Comparison of ENCODE assay signal across 10 mouse cellular contexts in the genomic region with DNA sequence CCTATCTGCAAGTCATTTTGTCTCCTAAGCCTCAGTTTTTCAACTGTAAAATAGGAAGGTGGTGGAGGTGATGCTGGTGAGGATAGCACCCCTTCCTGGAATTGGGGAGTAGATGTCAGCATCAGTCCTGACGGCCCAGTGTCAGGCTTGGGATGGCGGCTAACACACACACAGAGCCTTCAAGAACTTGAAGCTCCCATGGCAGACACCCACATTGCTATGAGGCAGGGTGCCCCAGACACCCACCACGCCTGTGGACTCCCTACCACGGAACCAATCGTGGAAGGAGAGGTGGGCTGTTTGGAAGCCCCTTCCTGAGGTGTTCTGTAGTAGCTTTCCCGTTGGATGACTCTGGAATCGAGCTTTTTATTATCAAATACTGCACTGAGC. TPM values are rescaled to one million over a fixed set of nuclear protein-coding genes. Genes with fewer than 3 reads are reported as not detected.
DNase-seq lines count a peak whose midpoint lies in the region; ATAC-seq and TF ChIP-seq lines count a peak whose summit lies in the region.
"Had no signal": no experiment of that assay in that cellular context is flagged by ENCODE, and none has a peak within 500 bp of the region (broad histone marks: within the 10 kb centered on the region; RNA-seq: fewer than 3 reads in every experiment).

No protein-coding gene starts in this region.

- no peak overlapping the region for H3K27ac ChIP-seq in heart, embryonic 11.5 days (ENCODE audit: low read depth, low read length)
- no peak overlapping the region for H3K27ac ChIP-seq in ES-Bruce4 (ENCODE audit: insufficient read depth, low read length)
- peak overlapping the region; percentile 85 for H3K27ac ChIP-seq in hindbrain, embryonic 10.5 days
- no peak overlapping the region for H3K27ac ChIP-seq in liver, embryonic 16.5 days (ENCODE audit: low read length)

- TF ChIP-seq EP300 in ES-Bruce4 (IDR thresholded peaks at IDR 0.05; ENCODE audit: insufficient read depth, low read depth, low read length): no peak

- H3K4me1 ChIP-seq in heart, embryonic 11.5 days (ENCODE audit: control insufficient read depth, insufficient read depth, low read length): peaks cover 3% of the 10 kb centered on the region; the same call in 1 of the 2 replicates
- H3K4me1 ChIP-seq in ES-Bruce4 (ENCODE audit: control insufficient read depth, insufficient read depth, low read length): no peaks in the 10 kb centered on the region
- peaks cover 49% of the 10 kb centered on the region for H3K4me1 ChIP-seq in hindbrain, embryonic 10.5 days (replicated peaks)
- H3K4me1 ChIP-seq in liver, embryonic 16.5 days (ENCODE audit: control insufficient read depth, low read depth, low read length): no peaks in the 10 kb centered on the region; the same call in 1 of the 2 replicates

- peak overlapping the region; percentile 35 for H3K4me3 ChIP-seq in heart, embryonic 11.5 days (ENCODE audit: low read depth, low read length)
- peak overlapping the region; percentile 43 for H3K4me3 ChIP-seq in ES-Bruce4 (ENCODE audit: low read depth, low read length)
- peak overlapping the region; percentile 58 for H3K4me3 ChIP-seq in hindbrain, embryonic 10.5 days
- H3K4me3 ChIP-seq in liver, embryonic 16.5 days (ENCODE audit: low read depth, low read length): peak overlapping the region; percentile 29

- H3K4me2 ChIP-seq in heart, embryonic 11.5 days: peak overlapping the region; percentile 70
- peak overlapping the region; percentile 55 for H3K4me2 ChIP-seq in liver, embryonic 16.5 days (ENCODE audit: low read depth, low read length)

- H3K9me3 ChIP-seq in heart, embryonic 11.5 days (replicated peaks; ENCODE audit: control insufficient read depth, low read length): no peaks in the 10 kb centered on the region
- no peaks in the 10 kb centered on the region for H3K9me3 ChIP-seq in ES-Bruce4 (replicated peaks; ENCODE audit: control insufficient read depth, insufficient read depth, low read length, poor library complexity, severe bottlenecking)
- no peaks in the 10 kb centered on the region for H3K9me3 ChIP-seq in hindbrain, embryonic 10.5 days
- H3K9me3 ChIP-seq in liver, embryonic 16.5 days (replicated peaks; ENCODE audit: control insufficient read depth, low read length): no peaks in the 10 kb centered on the region

- H3K9ac ChIP-seq in heart, embryonic 11.5 days (ENCODE audit: low read depth, low read length): peak overlapping the region; percentile 25; the same call in 1 of the 2 replicates
- no peak overlapping the region for H3K9ac ChIP-seq in ES-Bruce4 (ENCODE audit: low read depth, poor library complexity, severe bottlenecking)
- no peak overlapping the region for H3K9ac ChIP-seq in liver, embryonic 16.5 days (ENCODE audit: low read depth, low read length)

- DNase-seq in heart, postnatal 4 days: no peak
- DNase-seq in hindbrain, embryonic 10.5 days (ENCODE audit: low spot score): no peak
- no peak for DNase-seq in T-cell, adult 2 months (ENCODE audit: low spot score)
- DNase-seq in urinary bladder, postnatal 4 days (ENCODE audit: low spot score in 2 of 2): no peak
- DNase-seq in embryo, embryonic 11 days: no peak

- no peak for TF ChIP-seq POLR2A in ES-Bruce4 (IDR thresholded peaks at IDR 0.05; ENCODE audit: insufficient read depth, low read length)

- no peak for ATAC-seq in heart, embryonic 11.5 days (replicated peaks; ENCODE audit: insufficient number of reproducible peaks, low FRiP score, low TSS enrichment)
- no peak for ATAC-seq in liver, embryonic 16.5 days (ENCODE audit: low read depth)

- 34% methylated on average over 7 of the region's 7 CpGs for WGBS in heart, embryonic 11.5 days (ENCODE audit: insufficient replicate concordance)
- WGBS in hindbrain, embryonic 10.5 days: 32% methylated on average over 7 of the region's 7 CpGs
- WGBS in liver, embryonic 16.5 days (ENCODE audit: insufficient replicate concordance): 22% methylated on average over 7 of the region's 7 CpGs

- TF ChIP-seq CTCF in ES-Bruce4 (IDR thresholded peaks at IDR 0.05; ENCODE audit: low read depth, low read length): no peak

- peaks cover 16% of the 10 kb centered on the region for H3K27me3 ChIP-seq in heart, embryonic 11.5 days (ENCODE audit: control insufficient read depth, insufficient read depth, low read length)
- H3K27me3 ChIP-seq in ES-Bruce4 (ENCODE audit: control insufficient read depth, insufficient read depth, low read length, poor library complexity, severe bottlenecking): no peaks in the 10 kb centered on the region
- peaks cover 18% of the 10 kb centered on the region for H3K27me3 ChIP-seq in hindbrain, embryonic 10.5 days (ENCODE audit: insufficient read depth, poor library complexity, severe bottlenecking)
- peaks cover 12% of the 10 kb centered on the region for H3K27me3 ChIP-seq in liver, embryonic 16.5 days (ENCODE audit: control insufficient read depth, insufficient read depth, low read depth, low read length)

- H3K36me3 ChIP-seq in heart, embryonic 11.5 days (ENCODE audit: control insufficient read depth, insufficient read depth, low read length): no peaks in the 10 kb centered on the region
- H3K36me3 ChIP-seq in ES-Bruce4 (ENCODE audit: control insufficient read depth, insufficient read depth, low read length, poor library complexity, severe bottlenecking): no peaks in the 10 kb centered on the region
- no peaks in the 10 kb centered on the region for H3K36me3 ChIP-seq in hindbrain, embryonic 10.5 days
- H3K36me3 ChIP-seq in liver, embryonic 16.5 days (ENCODE audit: control insufficient read depth, insufficient read depth): no peaks in the 10 kb centered on the region

RNA-seq across cellular contexts. Expression of a gene that starts 0.5 kb away (rescaled TPM):
- polyA plus RNA-seq in heart, embryonic 11.5 days (2014; fragmentation: Nextera tagmentation; extraction: Ambion mirVana): 0.37 and 0.57 TPM in 2 replicates
- 1 to 10 TPM; 6.4 to 6.6 TPM for total RNA-seq in heart, postnatal 4 days (2021)
- 0.34 and 0.38 TPM in 2 replicates for polyA plus RNA-seq in ES-Bruce4 (2011; ENCODE audit: insufficient read depth, insufficient read length, low read depth, missing spikeins)
- polyA plus RNA-seq in hindbrain, embryonic 10.5 days (2016; fragmentation: Nextera tagmentation; extraction: Ambion mirVana): 3.7 and 4.9 TPM in 2 replicates
- polyA plus RNA-seq in liver, embryonic 16.5 days (2015; fragmentation: Nextera tagmentation; extraction: Ambion mirVana): 0.69 and 0.78 TPM in 2 replicates
- total RNA-seq: megakaryocyte-erythroid progenitor cell, adult 5-6 weeks had no signal

RNA-seq across cellular contexts. Expression of a gene that starts 28.4 kb away (rescaled TPM):
- not detected in 2 replicates for polyA plus RNA-seq in heart, embryonic 11.5 days (2014; fragmentation: Nextera tagmentation; extraction: Ambion mirVana)
- not detected for total RNA-seq in heart, postnatal 4 days (2021)
- polyA plus RNA-seq in ES-Bruce4 (2011; ENCODE audit: insufficient read depth, insufficient read length, low read depth, missing spikeins): not detected in 2 replicates
- polyA plus RNA-seq in hindbrain, embryonic 10.5 days (2016; fragmentation: Nextera tagmentation; extraction: Ambion mirVana): not detected in 2 replicates
- not detected in 2 replicates for polyA plus RNA-seq in liver, embryonic 16.5 days (2015; fragmentation: Nextera tagmentation; extraction: Ambion mirVana)
- total RNA-seq: megakaryocyte-erythroid progenitor cell, adult 5-6 weeks had no signal
- polyA plus RNA-seq: C2C12 had no signal
